Mouse (Mus musculus) adrenal gland, postnatal 14 days (tissue): ENCODE results near the gene Gpr55. TPM values are rescaled to one million over a fixed set of nuclear protein-coding genes. Genes with fewer than 3 reads are reported as not detected.

ENCODE experiments used
- total RNA-seq: library from RNA; stranded (reverse); gene quantifications from 2 replicates; pipeline ENCODE4 v1.2.3, GENCODE M21; 2021

Gpr55 gene
- total RNA-seq, 1 experiment from 2014 or later = 3.4 TPM

Other genes with a start within 250 kb of the Gpr55 start
- gene A630001G21Rik, start 182.4 kb downstream of the Gpr55 start, total RNA-seq = 0.59 and 3.8 TPM in 2 replicates
- gene Cab39, start 167.6 kb downstream of the Gpr55 start, total RNA-seq = 115 and 132 TPM in 2 replicates
- gene Itm2c, start 66.7 kb downstream of the Gpr55 start, total RNA-seq = 329 and 361 TPM in 2 replicates
- 0.15 TPM in 1 of 2 replicates, not detected in the other for gene 4933407L21Rik, start 32.5 kb downstream of the Gpr55 start, total RNA-seq
- not detected in 2 replicates for gene Spata3, start 55.8 kb upstream of the Gpr55 start, total RNA-seq
- 0.23 and 3.4 TPM in 2 replicates for gene 2810459M11Rik, start 84.9 kb upstream of the Gpr55 start, total RNA-seq
- 107 TPM in 2 replicates for gene Psmd1, start 103.4 kb upstream of the Gpr55 start, total RNA-seq
- gene Htr2b, start 151.0 kb upstream of the Gpr55 start, total RNA-seq = not detected in 2 replicates
- 1.4 and 3.3 TPM in 2 replicates for gene Gm21972, start 172.6 kb upstream of the Gpr55 start, total RNA-seq
- 8.3 and 10.6 TPM in 2 replicates for gene Armc9, start 193.8 kb upstream of the Gpr55 start, total RNA-seq